Mouse (Mus musculus): ENCODE results near the gene 1700012P22Rik. TPM values are rescaled to one million over a fixed set of nuclear protein-coding genes. Genes with fewer than 3 reads are reported as not detected.

Gene 1700012P22Rik
- total RNA-seq, 2 experiments from 2014 or later: not detected

Other genes with a start within 250 kb of the 1700012P22Rik start
- gene Oog2, start 248.1 kb downstream of the 1700012P22Rik start, total RNA-seq (2021): not detected
- gene C87977, start 225.5 kb downstream of the 1700012P22Rik start, total RNA-seq (2021): not detected
- gene Pramel5, start 158.3 kb downstream of the 1700012P22Rik start, total RNA-seq (2021): not detected
- gene Gm13128, start 108.5 kb downstream of the 1700012P22Rik start, total RNA-seq (2021): not detected
- not detected for gene Gm13119, start 80.8 kb downstream of the 1700012P22Rik start, total RNA-seq (2021)
- not detected for gene Pramef20, start 60.8 kb downstream of the 1700012P22Rik start, total RNA-seq (2021)
- gene Pramef12, start 30.3 kb downstream of the 1700012P22Rik start, total RNA-seq (2021): not detected
- gene Gm9944, start 14.5 kb upstream of the 1700012P22Rik start, total RNA-seq (2021): not detected
- not detected for gene Aadacl3, start 25.0 kb upstream of the 1700012P22Rik start, total RNA-seq (2021)
- not detected for gene 9430007A20Rik, start 81.0 kb upstream of the 1700012P22Rik start, total RNA-seq (2021)
- gene Gm13124, start 126.4 kb upstream of the 1700012P22Rik start, total RNA-seq (2021): not detected
- not detected for gene Aadacl4, start 174.9 kb upstream of the 1700012P22Rik start, total RNA-seq (2021)
- not detected for gene Gm436, start 247.6 kb upstream of the 1700012P22Rik start, total RNA-seq (2021)

Data from left cerebral cortex, postnatal 14 days (tissue).